Mouse (Mus musculus): ENCODE measurements around the gene Mgat4a. TPM values are rescaled to one million over a fixed set of nuclear protein-coding genes. Genes with fewer than 3 reads are reported as not detected.
A peak's percentile ranks its signal among the peaks of the same experiment; 100 is the strongest.

The Mgat4a gene
- total RNA-seq, 2 experiments from 2014 or later = 5.1 to 8.5 TPM

GRCm38 (mm10) chr1:37427144-37427875 is 113.5 kb downstream of the Mgat4a start:
- intact Hi-C loops (cut with DNase I; ENCODE audit: low total_unique reads) = no loop called here
- no peak for DNase-seq

DNA sequence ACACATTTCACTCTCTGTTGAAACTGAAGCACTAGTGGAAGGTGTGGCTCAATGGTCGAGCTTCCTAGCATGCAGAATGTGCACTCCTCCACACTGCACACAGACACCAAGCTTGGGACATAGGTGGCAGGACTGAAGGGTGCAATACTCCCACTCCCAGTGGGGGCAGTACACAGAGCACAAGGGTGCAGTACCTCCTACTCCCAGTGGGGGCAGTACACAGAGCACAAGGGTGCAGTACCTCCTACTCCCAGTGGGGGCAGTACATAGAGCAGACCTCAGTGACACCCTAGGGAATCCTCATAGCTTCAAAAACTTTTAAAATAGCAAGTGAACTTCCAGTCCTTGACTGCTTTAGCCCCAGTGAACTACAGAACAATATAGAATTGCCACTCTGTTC is 121.4 kb downstream of the Mgat4a start:
- intact Hi-C loops (cut with DNase I; ENCODE audit: low total_unique reads) = no loop called here
- DNase-seq = peak; percentile 65

DNA sequence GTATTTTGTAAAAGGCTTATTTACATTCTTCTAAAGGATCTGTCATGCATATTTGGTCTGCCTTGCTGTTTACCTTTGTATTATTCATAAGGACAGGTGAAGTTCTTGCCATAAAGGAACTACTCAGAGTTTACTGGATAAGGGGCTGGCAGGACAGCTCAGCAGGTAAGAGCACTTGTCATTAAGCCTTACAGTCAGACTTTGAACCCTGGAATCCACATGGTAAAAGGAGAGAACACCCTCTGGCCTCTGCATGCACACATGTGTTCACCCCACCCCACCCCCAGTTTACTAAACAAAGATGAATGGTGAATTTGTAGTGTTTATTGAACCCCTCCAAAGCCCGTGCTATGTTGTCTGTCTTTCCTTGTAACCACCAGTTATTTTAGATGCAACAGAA is 125.4 kb downstream of the Mgat4a start:
- intact Hi-C loops (cut with DNase I; ENCODE audit: low total_unique reads) = no loop called here

DNA sequence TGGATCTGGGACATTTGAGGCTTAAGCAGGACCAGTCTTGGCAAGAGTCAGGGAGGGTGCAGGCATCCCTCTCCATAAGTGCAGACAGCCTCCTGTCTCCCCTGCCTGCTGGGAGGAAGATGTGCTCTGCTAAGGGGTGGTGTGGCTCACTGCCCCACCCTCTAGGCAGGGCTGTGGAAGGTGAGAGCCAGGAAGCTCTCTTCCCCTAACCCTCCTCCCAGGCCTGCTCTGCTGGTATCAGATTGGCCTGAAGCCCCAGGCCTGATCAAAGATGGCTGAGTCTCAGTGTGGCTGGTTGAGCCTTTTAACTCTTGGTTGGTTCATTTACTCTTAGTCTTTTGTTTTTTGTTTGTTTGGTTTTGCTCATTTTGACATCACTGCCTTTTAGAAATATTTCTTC is 131.2 kb downstream of the Mgat4a start:
- DNase-seq = no peak
- intact Hi-C loops (cut with DNase I; ENCODE audit: low total_unique reads) = no loop called here

More for the DNA sequence above, 125.4 kb downstream of the Mgat4a start:
- DNase-seq = no peak

DNA sequence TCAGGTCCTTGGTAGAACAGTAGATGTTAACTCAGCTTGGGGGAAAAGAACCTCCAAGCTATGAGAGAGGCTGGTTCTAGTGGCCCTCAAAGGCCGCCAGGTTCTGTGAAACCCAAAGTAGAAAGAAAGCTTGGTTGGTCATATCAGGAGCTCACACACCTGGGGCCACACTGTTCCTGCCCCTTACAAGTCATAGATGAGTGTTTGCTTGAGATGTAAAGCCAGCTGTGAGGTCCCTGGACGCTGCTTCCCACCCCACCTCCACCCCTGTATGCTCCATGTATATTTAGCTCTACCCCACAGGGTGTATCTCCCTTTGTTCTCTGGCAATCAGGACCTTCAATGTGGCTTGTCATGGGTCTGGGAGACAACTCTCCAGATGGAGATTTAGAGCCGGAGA is 132.1 kb downstream of the Mgat4a start:
- intact Hi-C loops (cut with DNase I; ENCODE audit: low total_unique reads) = no loop called here
- DNase-seq = no peak

DNA sequence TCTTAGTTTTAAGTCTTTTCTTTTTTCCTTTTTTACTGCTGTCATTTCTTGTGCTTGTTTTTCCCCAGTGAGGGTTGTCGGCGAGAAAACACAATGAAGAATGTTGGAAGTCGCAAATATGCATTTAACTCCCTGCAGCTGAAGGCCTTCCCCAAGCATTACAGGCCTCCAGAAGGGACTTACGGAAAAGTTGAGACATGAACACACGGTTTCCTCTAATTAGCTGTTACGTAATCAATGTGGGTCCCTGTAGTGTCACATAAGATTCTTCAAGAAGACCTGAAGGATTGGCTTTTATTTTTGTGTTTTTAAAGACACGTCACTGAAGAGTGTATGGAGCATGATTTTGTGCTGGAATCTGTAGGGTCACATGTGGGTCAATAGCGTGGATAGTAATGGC is 132.8 kb downstream of the Mgat4a start:
- no peak for DNase-seq
- intact Hi-C loops (cut with DNase I; ENCODE audit: low total_unique reads) = no loop called here

GRCm38 (mm10) chr1:37407228-37407627 is 133.6 kb downstream of the Mgat4a start:
- intact Hi-C loops (cut with DNase I; ENCODE audit: low total_unique reads) = no loop called here
- DNase-seq = no peak

DNA sequence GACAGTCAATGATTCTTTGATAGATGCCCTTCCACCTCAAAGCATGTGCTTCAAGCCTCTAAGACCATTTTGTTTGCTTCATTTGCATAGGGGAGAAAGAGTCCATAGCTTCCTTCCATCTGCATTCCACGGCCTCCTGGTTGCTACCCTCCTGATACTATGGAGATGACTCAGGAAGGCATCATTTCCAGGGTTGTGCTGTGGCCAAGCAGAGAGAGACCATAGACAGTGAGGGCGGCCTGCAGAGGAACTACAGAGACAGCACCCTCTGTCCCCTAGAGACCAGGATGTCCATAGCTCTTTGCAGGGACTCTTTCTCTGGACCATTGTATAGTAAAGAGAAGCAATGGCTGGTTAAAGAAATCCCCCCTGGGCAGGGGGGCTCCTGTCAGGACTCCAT is 135.7 kb downstream of the Mgat4a start:
- intact Hi-C loops (cut with DNase I; ENCODE audit: low total_unique reads) = no loop called here
- DNase-seq = no peak

DNA sequence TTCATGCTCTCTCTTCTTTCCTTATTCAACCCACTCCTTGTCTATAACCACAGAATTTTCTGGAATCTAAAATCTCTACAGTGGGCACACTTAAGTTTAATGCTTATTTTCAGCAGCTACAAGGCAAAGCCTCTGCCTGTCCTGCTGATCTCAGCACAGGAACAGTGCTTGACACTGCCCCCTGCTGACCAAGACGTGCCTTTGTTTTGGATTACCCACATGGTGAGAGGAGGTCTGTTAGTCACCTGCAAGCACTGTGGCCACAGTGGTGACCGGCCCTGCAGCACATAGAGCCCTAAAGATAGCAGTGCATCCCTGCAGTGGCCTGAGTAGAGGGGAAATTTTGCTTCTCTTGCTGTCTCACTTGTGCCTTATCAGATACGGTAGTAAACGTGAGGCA is 139.1 kb downstream of the Mgat4a start:
- intact Hi-C loops (cut with DNase I; ENCODE audit: low total_unique reads) = loop anchor here (5.0 kb wide), 1 partner anchor 129 kb away; no protein-coding TSS in a partner anchor
- DNase-seq = peak; percentile 63

- intact Hi-C loops (cut with DNase I; ENCODE audit: low total_unique reads) = loop anchor here (5.0 kb wide), 1 partner anchor 127 kb away; no protein-coding TSS in a partner anchor
- DNase-seq = no peak
Measured at GRCm38 (mm10) chr1:37399734-37400133, 141.1 kb downstream of the Mgat4a start.

DNA sequence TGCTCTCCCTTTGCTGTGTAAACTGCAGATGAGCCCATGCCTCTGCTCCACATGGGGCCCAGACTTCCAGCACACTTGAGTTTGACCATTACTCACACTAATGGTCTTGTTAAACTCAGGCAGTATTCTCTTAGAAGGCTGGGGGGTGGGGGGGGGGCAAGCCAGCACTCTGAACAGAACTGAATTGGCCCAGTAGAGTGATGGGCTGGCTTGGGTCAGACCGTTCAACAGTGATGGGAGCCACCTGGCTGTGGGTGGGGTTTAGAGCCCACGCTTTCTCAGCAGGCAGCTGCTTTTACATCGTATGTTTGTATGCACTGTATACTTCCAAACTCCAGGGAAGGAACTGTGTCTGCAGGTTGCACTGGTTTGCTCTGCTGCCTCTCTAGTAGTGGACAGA is 141.9 kb downstream of the Mgat4a start:
- intact Hi-C loops (cut with DNase I; ENCODE audit: low total_unique reads) = no loop called here
- peak; percentile 3 for DNase-seq

- intact Hi-C loops (cut with DNase I; ENCODE audit: low total_unique reads) = no loop called here
- no peak for DNase-seq
Measured at GRCm38 (mm10) chr1:37396481-37396880, 144.3 kb downstream of the Mgat4a start.

GRCm38 (mm10) chr1:37393174-37393573 is 147.6 kb downstream of the Mgat4a start:
- no peak for DNase-seq
- intact Hi-C loops (cut with DNase I; ENCODE audit: low total_unique reads) = no loop called here

Other genes starting within 250 kb of the Mgat4a start
- gene Inpp4a, start 241.2 kb downstream of the Mgat4a start, total RNA-seq (2021) = 10 to 100 TPM; 16.8 to 17.8 TPM
- gene Coa5, start 110.9 kb downstream of the Mgat4a start, total RNA-seq (2021) = 100 to 1,000 TPM; 106 to 107 TPM
- 10 to 100 TPM; 19.7 to 20.2 TPM for gene Unc50, start 110.9 kb downstream of the Mgat4a start, total RNA-seq (2021)
- under 1 TPM; 0.25 to 0.35 TPM for gene 2010300C02Rik, start 179.1 kb upstream of the Mgat4a start, total RNA-seq (2021)